Mouse (Mus musculus): ENCODE results near the gene Timm9.

Gene Timm9

GRCm38 (mm10) chr12:71136130-71136973 is at the start of gene Timm9, which contains the start of gene 2700049A03Rik:
Timm9 (minus strand) TSS chr12:71136684.
2700049A03Rik (plus strand) TSS chr12:71136848.
- peak; percentile 82 for DNase-seq

DNA sequence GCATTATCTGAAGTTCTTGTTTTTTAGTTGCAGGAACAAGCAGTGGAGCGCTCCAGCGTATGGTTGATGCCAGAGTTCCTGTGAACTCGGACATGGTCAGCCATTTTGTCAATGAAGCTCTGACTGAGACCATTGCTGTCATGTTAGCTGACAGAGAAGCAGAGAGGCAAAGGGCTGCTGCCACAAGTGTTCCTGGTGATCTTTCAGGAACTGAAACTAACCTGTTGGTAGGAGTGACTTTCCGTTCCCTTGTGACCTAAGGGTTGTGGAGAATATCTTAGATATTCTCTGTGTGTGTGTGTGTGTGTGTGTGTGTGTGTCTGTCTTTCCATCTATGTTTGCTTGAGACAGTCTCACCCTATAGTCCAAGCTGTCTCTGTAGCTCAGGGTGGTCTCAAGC is 47.9 kb upstream of the Timm9 start:
- DNase-seq = no peak

- DNase-seq = no peak
Observed at GRCm38 (mm10) chr12:71183736-71184135, 47.3 kb upstream of the Timm9 start.

DNA sequence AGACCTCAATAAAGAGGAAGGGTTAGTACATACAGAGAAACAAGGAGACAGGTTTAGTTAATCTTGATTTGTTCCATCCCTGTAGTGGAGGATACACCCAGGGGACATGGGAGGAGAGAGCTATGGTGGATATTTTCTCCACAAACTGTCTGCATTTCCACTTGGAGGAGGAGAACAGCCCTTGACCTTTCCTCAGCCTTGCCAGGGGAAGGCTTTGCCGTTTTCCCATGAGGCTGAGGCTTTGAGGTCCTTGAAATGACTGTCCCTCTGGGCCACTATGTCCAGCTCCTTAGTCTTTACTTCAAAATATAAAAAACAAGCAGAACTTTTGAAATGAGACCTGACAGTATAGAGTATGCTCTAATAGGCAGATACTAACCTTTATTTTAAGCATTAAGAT is 33.4 kb upstream of the Timm9 start:
- DNase-seq = no peak

DNA sequence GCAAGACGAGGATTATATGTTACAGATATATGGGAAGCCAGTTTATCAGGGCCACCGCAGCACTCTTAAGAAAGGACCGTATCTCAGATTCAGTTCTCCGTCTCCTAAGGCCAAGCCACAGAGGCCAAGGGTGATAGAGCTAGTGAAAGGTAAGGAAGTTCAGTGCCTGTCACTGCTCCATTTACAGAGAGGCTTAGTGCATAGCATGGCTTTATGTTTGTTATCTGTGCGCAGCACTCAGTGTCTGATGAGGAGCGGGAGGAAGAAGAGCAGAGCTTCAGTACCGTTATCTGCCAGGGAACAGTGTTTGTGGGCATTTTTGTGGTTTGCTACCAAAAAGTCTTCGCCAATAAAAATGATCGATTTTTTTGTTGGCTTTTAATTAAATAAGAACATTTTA is 27.9 kb upstream of the Timm9 start:
- no peak for DNase-seq

- no peak for DNase-seq
Observed at GRCm38 (mm10) chr12:71157974-71158373, 21.5 kb upstream of the Timm9 start.

DNA sequence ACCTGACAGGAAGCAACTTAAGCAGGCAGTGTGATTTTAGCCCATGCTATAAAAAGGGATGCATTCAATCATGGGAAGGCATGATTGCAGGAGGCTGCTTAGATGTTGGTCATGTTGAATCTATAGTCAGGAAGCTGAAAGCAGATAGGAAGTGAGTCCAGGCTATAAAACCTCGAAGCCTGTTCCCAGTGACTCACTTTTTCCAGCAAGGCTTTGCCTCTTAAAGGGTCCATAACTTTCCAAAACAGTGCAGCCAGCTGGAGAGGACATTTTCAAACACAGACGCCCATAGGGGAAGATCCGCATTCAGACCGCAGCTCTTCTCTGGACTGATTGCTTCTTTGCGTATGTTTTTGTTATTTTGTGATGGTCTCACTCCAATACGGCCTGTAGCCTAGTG is 18.5 kb upstream of the Timm9 start:
- DNase-seq = no peak

- DNase-seq = no peak
Observed at GRCm38 (mm10) chr12:71150167-71150566, 13.7 kb upstream of the Timm9 start.

DNA sequence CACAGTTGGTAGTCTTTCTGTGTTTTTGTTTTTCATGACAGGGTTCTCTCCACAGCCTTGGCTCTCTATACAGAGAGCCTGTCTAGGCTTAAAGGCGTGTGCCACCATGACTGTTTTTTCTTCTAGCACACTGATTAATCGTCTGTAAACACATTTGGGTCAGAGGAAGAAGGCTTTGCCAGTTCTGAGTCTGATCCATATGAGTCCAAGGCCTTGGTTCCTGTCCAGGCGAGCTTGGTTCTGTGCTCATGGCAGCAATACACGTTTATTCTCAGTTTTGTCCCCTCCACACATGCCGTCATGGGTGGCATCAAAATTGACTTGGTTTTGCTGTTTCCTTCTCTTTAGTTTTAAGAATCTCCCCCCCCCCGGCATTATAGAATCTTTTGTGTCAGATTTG is 13.0 kb upstream of the Timm9 start:
- no peak for DNase-seq

DNA sequence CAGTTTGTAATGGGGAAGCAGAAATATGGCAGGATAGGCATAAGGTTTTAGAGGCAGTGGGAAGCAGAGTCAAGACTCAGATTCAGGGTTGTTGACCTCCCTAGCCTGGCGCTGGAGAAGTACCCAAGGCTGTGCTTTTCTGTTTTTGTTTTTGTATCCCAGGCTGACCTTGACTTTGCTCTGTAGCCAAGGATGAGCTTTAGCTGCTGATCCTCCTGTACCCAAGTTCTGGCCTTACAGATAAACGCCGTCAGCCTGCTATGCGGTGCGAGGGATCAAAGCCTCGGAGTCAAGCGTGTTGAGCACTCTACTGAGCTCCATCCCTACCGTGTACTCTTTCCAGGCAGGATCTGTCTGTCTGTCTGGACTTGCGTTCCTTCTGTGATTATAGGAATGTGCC is 12.3 kb upstream of the Timm9 start:
- no peak for DNase-seq

GRCm38 (mm10) chr12:71147641-71148040 is 11.2 kb upstream of the Timm9 start:
- peak; percentile 58 for DNase-seq

- DNase-seq = no peak
Observed at GRCm38 (mm10) chr12:71141189-71141588, 4.7 kb upstream of the Timm9 start.

GRCm38 (mm10) chr12:71139258-71139828 is 2.9 kb upstream of the Timm9 start:
- peak; percentile 22 for DNase-seq

- DNase-seq = no peak
Observed at GRCm38 (mm10) chr12:71137686-71138085, 1.2 kb upstream of the Timm9 start.

- peak; percentile 86 for DNase-seq
Observed at GRCm38 (mm10) chr12:71136974-71137491, 549 bp upstream of the Timm9 start.

GRCm38 (mm10) chr12:71135581-71135980 is 903 bp downstream of the Timm9 start:
- DNase-seq = no peak

DNA sequence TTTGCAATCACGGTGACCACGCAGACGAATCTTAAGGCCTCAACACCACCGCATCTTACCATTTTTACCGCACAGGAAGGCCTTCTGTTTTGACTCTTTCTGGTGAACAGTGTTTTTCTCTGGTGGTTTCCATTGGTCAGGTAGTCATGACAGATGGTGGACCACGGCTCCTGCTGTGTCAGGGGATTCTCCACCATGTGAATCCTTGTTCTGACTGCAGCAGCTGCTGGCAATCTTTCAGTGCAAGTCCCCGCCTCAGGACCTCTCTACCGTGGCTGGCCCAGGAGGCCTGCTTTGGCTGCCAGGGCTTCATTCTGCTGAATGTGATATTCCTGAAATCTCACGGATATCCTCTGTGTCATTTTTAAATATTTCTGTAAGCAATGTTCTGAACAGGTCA is 13.2 kb downstream of the Timm9 start:
- no peak for DNase-seq

GRCm38 (mm10) chr12:71122731-71123130 is 13.8 kb downstream of the Timm9 start:
- DNase-seq = no peak

GRCm38 (mm10) chr12:71116411-71116810 is 20.1 kb downstream of the Timm9 start:
- no peak for DNase-seq

- peak; percentile 61 for DNase-seq
Observed at GRCm38 (mm10) chr12:71113675-71114288, 22.7 kb downstream of the Timm9 start.

DNA sequence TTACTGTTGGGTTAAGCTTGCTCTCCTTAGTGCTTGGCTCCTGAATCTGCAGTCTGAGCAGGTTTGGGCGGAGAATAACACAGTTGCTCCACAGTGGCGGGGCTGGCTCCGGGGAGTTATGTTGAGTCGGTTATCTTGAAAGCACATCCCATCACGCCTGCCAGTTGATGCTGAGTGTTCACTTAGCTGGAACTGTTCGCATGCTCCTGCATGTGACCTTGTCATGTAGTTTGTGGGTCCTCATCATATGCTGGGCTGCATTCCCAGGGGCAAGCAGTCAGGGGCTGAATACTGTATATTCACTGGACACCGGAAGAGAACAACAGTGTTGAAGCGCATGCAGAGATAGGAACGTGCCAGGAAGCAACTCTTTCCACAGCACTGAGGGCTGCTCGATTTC is 23.4 kb downstream of the Timm9 start:
- no peak for DNase-seq

DNA sequence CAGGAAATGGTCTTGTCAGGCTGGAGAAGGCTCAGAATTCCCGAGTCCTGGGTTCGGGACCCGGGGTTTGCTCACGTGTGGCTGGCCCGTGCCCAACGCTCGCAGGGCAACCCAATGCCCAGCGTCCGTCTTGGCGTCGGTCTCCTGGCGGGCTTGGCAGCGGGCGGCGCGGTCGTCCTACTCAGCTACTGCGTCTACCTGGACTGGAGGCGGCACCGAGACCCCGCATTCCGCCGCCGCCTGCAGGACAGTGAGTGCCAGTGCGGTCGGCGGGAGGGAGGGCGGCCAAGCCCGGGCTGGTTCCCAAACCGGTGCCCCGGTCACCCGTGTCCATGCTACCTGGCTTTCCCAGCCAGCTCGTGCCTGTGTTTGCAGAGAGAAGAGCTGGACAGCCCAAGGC is 25.2 kb downstream of the Timm9 start, which contains the start of gene Tomm20l:
Tomm20l (plus strand) TSS at position 98 of the 400 bp plus-strand sequence.
- peak; percentile 5 for DNase-seq

DNA sequence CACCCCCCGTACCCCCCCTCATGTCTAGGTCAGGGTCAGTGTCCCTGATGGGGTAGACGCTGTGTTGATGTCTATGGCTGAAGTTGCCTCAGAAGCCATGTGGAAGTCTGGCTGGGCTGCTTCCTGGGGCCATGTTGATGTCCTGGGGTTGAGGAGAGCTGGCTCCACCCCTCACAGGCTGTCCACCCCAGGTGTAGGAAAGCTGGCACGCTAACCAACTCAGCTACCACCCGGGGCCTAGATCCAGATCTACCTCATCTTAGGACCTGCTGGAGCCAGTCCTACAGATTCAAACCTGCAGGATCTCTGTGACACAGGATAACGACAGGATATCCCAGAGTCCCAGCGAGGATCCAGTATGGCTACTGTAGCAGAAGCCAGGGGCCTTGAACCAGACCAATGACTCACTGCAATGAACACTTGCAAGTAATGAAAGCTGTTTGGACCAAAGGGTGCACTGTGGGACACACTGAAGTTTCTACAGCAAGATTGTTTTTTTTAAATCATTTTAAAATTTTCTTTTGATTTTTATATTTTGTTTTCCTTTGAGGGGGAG is 29.2 kb downstream of the Timm9 start:
- no peak for DNase-seq
